Mouse (Mus musculus): ENCODE data around the gene Snph.

The Snph gene

GRCm38 (mm10) chr2:151543063-151543895 lies 89.1 kb downstream of the Snph start:
- DNase-seq (ENCODE audit: low spot score in 2 of 2): peak; percentile 12 to 29

GRCm38 (mm10) chr2:151542323-151543062 lies 89.9 kb downstream of the Snph start, which contains the start of gene Fkbp1a:
Gene Fkbp1a (plus strand): TSS chr2:151542483.
- peak; percentile 93 for DNase-seq (ENCODE audit: low spot score in 2 of 2)

Measured in spleen, postnatal 36 days (tissue).